Mouse (Mus musculus) megakaryocyte progenitor cell, adult 5-6 weeks (primary cell): ENCODE measurements at regions not wholly inside any gene's neighbourhood (a gene's known extent, or its start where the extent isn't known, plus 50 kb on each side); places are given as distances from the start of the nearest gene placed in this dataset.
A peak's percentile ranks its signal among the peaks of the same experiment; 100 is the strongest.

Source experiments
- ATAC-seq: replicated peaks from 2 replicates; pipeline ENCODE4 v1.8.0; 2016; ENCODE audit warnings: mild to moderate bottlenecking, moderate TSS enrichment, inconsistent platforms; ENCODE audit not compliant: poor library complexity

DNA sequence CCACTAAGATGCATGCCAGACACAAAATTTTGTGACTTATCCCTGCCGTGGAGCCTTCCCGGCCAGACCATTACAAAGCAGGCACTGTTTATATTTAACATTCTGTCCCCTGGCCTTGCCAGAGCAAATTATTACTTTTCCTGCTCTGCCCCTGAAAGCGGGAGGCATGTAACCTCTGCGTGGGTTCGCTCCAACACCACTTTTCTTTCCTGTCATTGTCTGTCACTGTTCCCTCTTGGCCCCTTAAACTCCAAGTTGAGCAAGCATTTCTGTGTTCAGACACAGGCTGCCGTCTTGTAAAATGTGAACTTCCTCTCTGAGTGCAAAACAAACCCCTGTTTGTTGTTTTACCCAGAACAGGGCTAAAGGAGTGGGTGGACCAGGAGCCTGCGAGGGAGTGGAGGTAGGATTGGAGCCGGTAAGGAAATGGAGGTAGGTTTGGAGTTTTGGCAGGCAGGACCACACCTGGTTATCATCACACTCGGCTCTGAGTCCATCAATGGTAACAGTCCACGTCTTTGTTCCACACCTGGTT, 124.2 kb upstream of the Ctnnb1 start:
- no peak; the same call in 1 of the 2 replicates for ATAC-seq

DNA sequence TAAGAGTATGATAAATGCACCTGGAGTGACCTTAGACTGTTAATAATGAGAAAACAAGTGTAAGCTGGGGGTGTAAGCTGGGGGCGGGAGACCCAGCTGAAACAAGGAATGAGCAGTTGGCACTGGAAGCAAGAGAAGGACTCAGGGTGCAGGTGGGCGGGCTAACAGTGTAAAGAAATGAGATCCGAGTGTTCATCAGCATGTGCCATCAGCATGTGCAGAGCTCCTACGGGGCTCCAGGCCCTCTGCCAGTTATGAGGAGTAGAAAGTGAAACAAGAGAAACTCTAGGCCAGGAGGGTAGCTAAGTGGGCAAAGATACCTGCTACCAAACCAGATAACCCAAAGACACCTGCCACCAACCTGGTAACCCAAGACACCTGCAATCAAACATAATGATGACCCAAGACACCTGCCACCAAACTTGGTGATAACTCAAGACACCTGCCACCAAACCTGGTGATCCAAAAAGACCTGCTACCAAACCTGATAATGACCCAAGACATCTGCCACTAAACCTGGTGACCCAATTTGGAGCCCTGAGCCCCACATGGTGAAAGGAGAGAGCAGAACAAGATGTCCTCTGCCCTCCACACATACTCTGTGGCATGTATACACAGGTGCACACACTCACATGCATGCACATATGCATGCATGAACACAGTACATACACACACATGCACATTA, 120.1 kb upstream of the Ctnnb1 start:
- ATAC-seq = no peak

DNA sequence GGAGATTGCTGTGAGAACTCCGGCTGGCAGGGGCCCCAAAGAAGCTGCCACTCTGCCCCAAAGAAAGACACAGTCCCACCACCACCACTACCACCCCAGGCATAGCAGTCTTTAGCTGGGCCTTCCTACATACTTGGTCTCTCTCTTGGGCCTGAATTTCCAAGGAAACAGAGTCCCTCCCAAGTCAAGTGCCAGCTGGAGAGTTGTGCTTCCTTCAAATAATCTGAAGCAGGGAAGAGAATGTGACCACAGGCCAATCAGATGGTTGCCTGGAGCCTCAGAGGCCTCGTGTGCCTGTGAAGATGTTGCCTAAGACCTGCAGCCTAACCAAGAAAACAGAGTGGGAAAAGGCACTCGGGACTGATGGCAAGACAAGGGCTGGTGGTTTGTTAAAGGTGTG, 117.5 kb upstream of the Ctnnb1 start:
- ATAC-seq = no peak

DNA sequence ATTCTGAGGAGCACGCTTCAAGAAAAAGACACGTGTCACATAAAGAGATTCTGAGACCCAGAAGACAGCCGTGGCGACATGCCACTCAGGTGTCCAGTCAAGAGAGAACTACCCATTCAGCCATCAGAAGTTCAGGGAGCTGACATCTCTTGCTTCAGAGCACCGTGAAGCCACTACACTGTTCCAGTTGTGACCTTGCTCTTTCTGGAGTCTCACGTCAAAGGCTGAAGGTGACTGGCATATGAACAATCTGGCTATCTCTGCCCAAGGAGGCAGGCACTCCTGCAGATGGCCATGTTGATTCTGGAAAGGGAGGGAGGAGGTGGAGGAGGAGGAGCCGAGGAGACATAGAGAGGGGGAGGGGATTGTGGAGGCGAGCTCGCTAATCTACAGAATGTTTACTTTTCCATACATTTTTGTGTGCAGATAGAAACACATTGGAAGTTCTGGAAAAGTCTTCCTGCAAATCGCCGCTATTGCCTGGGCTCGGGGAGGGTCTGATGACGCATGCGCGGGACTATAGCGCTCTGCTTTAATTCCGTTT, 116.3 kb upstream of the Ctnnb1 start:
- ATAC-seq = no peak

DNA sequence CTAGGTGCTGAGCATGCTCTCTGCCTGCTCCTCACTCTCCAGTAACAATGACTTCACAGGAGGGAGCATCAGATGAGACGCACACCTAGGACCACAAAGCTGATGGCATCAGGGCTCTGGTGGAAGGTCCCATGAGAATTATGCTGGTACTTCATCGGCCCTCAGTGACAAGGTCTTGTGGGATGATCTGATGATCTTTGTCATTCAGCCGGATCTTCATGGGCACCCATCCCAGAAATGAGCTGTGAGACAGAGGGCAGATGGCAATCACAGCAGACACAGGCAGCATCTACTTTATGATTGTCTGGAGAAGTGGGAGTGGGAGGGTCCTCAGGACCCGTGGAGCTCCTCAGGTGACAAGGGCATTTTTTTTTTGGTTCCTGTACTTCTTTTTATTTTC, 114.7 kb upstream of the Ctnnb1 start:
- ATAC-seq = no peak

DNA sequence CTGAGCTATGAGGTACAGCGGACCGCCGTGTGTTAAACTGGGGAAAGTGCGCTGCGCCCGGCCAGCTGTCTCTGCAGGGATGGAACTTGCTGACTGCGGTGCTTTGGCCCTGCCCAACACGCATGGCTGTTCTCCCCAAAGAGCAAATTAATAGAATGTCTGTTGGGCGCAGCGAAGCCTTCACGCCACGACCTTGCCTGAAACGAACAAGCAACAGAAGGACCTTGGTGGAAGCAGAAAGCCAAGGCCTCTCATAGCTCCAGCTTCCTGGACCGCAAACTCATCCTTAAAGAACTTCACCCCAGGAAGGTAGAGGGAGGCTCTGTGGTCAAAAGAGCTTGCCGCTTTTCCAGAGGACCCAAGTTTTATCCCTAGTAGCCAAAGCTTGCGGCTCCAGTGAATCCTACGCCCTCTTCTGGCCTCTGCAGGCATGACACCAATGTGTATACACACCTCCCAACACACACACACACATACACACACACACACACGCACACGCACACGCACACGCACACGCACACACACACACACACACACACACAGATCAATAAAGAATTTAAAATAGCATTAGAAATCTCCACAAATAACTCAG, 110.2 kb upstream of the Ctnnb1 start:
- ATAC-seq = no peak

DNA sequence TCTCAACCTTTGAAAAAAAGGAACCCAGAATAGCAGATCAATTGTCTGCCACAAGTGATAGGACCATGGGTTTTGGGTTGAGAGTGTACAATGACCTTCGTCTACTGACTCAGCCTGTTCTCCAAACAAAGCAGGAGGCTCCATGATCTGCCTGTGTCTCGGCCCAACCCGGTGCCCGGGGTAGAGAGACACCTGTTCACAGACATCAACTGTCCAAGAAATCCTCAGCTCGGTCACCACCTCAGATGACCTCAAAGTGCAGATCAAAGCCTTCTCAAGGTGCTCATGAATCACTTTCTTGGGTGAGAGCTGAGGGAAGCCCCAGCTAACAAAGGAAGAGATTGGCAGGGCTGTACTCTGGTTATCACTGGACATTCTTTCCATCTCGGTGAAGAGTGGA, 108.1 kb upstream of the Ctnnb1 start:
- ATAC-seq = no peak

DNA sequence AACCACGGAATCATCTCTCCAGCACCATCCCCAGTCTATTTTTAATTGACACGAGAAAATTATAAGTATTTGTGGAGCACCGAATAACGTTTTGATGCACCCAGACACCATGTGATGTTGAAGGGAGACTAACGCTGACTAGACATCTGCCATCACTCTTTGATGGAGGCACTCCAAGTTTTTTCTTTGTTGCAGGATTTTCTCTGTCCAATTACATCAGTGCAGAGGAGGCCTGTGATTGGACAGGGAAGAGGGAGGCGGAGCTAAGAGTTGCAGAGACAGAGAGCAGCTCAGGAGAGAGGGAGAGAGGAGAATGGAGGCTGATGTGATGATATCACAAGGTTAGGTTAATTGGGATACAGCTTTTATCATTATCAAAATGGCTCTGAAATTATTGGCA, 105.6 kb upstream of the Ctnnb1 start:
- no peak for ATAC-seq

DNA sequence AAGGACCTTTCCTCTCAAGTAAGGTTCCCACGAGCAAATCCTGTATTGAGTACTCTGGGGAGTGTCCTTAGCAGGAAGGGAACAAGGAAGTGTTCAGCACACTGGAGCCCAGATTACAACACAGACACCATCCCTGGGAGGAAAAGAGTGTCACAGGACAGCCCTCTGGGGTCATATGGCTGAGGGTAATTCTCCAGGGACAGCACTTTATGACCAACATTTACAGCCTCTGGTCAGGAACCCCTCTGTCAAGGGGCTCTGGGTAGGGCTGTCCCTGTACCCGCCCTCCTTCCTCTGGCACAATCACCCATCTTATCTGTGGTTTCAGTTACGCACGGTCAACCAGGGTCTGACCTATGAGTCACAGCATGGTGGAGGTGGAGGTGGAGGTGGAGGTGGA, 102.8 kb upstream of the Ctnnb1 start:
- no peak; the same call in 1 of the 2 replicates for ATAC-seq

DNA sequence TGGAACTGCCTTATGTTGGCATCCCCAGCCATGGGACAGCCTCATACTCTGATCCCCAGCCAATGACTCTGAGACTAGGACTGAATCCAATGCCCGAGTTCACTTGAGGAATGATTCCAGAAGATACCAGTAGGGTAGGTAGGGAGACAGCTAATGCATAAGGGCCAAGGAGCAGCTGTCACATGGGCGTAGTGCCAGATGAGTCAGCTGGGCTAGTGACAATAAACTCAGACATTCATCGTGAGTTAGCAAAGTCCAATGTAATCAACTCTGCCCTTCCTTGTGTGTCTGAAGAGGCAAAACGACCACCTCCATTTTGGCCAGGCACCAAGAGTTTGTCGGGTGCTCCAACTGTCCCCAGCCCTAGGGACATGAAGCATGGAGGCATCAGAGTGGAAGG, 98.5 kb upstream of the Ctnnb1 start:
- no peak for ATAC-seq

DNA sequence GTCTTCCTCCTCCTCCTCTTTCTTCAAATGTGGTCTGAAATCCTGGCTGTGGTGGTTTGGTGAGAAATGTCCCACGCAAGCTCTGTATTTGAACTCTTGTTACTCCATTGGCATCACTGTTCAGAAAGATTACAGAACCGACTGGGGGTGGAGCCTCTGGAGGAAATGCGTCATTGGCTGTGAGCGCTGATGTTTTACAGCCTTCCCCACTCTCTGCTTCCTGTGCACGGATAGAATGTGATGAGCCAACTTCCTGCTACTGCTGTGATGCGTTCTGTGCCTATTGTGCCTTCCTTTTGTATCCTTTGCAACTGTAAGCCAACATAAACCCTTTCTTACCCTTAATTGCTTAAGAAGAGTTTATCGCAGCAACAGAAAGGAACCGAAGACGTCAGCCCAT, 94.8 kb upstream of the Ctnnb1 start:
- no peak for ATAC-seq

DNA sequence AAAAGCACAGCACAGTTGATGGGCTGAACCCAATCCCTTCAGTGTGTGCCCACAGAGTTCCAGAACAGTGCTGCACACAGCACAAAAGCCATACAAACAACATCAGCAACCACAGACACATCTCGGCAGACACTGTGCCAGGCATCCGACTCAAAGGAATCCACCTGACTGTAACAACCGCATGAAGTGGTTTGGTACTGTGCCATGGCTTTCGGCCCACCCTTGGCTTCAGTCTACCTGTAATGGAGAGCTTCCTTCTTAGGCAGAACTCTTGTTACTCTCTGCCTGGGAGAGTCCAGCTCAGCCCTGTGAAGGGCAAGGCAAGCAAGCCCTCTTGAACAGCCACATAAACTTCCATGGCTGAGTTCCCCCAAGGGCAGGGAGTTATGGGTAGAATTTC, 93.4 kb upstream of the Ctnnb1 start:
- ATAC-seq = no peak

DNA sequence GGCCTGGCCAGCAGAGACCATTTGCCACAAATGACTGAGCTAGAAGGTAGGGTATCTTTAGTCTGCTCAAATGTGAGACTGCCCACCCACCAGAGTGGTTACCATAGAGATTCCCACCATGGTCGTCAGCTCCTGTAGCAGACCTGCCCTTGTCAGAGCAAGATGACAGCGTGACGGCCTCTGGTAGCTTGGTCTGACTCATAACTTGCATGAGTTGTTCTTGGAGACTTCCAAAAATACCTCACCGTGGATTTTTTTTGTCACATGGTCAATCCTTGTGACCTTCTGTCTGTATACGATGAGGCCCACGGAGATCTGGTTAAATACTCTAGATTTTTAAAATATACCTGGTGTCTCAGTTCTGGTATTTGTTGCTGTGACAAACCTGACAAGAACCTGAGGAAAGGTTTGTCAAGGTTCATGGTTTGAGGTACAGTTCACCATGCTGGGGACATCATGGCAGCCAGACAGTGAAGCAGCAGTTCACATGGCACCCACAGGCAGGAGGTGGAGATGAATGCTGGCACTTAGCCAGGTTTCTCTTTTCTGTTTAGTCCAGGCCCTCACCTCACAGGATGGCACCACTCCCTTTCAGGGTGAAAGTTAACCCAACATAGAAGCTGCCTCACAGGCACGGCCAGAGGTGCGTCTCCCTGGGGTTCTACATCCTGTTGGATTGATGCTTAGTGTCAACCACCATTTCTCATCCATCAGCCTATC, 91.4 kb upstream of the Ctnnb1 start:
- no peak for ATAC-seq

DNA sequence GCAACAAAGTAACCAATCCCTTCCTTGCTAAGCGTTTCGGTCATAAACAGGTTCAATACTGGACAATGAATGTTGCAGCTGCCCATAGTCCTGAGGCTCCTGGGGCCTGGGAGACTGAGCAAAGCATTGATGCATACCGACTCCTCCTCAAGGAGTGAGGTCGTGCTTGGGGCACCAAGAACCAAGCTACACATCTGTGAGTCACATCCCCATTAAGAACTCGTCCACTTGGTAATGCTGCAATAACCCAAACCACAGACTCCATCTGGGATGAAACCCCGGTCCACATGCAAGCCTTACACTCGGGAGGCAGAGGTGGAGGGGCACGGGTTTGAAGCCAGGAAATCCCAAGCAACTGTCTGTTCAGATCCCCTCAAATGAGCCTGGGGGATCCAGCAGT, 85.3 kb upstream of the Ctnnb1 start:
- no peak for ATAC-seq

DNA sequence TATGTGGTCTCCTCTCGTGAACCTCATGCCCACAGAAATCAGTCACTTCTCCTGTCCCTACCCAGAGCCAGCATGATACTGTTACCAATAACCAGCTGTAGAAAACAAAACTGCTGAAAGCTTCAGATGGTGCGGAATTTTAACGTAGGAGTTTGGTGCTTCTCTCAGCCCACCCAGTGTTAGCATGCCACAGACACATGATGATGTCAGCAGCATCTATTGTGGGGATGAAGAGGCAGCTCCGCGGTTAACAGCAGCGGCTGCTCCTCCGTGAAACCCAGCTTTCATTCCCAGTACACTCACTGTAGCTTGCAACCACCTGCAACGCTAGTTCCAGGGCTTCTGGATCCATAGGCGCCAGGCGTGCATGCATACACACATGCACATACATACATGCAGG, 83.5 kb upstream of the Ctnnb1 start:
- no peak for ATAC-seq

DNA sequence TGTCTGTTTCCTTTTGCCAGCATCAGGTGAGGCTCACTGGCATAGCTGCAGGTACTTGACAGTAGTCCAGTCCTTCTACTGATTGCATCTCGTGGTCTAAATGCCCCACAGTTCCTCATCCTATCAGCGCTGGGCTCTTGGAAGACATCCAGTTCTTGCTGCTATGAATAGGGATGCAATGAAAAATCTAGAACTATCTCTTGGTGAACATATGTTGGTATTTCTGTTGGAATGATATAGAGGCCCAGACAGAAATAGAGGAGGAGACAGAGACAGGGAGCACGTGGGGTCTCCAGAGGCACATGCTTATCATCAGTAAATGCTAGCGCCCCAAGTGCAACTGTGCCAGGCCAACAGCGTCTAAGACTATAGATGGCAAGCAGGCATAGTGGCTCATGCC, 81.4 kb upstream of the Ctnnb1 start:
- peak; percentile 73 for ATAC-seq

DNA sequence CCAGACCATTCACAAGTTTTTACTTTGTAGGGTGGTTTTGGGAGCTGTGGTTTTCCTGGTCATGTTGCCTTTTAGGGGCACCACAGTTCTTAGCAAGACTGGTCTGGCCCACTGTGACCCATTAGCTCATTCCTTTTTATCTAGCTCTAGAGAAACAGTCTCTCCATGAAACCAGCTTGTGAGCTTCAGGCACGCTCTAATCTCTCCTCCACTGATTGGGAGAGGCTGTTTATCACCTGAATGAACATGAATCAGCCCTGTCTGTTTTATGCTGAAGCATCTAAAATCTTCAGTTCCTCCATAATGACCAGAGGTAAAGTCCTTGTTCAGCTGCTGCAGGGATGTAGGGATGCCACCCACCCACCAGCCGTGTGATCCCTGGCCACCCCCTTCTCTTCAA, 80.1 kb upstream of the Ctnnb1 start:
- ATAC-seq = peak; percentile 47

DNA sequence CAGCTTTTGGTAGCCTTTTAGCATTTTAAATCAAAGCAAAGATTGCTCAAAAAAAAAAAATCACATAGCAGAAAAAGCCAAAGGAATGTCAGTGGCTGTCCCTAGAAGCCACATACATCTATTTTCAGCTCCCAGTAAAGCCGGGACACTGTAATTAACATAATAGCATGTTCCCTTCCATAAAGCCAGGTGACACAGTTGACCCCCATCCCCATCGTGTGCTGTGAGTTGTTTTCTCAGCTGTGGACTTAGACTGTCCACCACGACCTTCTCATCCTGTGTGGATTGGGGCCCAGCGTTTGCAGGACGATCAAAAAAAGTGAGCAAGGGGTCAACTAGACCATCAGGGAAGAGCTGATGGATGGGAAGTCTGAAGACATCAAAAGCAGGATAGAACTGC, 78.9 kb upstream of the Ctnnb1 start:
- ATAC-seq = no peak

DNA sequence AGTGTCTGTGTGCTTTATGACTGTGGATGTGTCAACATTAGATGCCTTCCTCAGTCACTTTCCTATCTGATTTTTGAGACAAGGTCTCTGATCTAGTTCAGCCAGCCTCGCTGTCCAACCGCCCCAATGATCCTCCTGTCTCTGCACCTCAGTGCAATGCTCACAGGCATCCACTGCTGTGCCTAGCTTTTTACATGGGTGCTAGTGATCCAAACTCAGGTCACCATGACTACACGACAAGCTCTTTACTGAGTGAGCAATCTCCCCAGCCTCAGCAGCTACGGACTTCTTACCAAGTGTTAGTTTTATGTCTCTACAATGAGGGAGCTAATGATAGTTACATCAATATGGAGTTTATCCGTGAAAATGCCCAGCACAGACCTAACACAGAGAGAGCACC, 77.1 kb upstream of the Ctnnb1 start:
- ATAC-seq = no peak

DNA sequence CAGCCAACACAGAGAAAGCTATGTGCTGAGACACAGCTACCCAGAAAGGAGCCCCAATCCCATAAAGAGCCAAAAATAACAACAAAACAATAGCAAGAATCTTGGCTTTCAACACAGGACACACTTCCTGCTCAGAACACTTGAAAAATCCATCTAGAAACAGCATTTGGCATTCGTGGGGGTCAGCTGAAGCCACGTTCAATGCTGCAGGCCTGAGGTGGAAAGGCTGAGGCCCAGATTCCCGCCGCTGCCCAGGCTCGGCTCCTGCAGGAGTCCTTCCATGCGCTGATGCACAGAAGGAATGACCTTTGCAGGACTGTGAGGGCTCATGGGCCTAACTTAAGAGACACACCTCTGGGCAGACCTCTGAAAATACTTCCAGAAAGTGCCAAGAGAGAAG, 76.4 kb upstream of the Ctnnb1 start:
- no peak for ATAC-seq

DNA sequence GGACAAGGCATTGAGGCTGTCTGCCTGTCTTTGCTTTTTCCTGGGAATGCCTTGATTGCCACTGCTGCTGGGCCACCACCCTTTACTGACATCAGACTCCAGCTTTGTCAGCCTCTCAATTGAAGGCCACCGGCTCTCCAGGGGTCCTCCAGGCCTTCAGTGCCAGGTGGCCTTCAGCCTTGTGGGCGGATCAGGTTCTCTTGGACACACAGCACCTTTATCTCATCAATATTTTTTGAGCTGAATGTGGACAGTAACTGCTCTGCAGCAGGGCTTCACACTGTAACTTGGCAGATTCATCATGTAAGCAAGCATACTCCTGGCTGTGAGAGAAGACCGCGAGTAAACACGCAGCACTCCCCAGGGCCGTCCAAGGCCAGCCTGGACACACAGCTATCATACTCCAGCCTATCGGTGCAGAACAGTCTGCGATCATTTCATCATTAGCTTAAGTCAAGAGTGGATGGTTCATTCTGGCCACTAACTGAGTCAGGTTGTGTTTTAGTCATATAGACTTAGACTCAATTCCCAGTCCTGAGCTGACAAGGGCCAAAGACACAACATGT, 75.9 kb upstream of the Ctnnb1 start:
- ATAC-seq = no peak

DNA sequence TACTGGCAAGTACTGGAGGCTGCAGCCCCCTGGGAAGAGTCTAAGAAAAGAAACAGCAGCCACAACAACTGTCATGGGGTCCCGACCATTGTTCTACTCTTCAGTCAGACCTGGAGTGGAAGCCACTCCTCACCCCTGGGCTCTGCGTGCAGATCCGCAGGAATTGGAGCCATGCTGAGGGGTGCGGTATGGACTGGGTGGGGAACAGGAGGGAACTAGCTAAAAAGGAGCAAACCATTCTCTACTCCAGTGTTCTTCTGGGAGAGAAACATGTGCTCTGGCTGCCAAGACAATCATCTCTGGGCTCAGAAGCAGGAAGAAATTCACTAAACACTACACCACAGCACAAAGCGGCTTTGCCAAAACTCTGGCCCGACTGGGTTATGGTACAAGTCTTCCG, 74.7 kb upstream of the Ctnnb1 start:
- no peak for ATAC-seq
